Mouse (Mus musculus): ENCODE data around the gene Tmcc2. TPM values are rescaled to one million over a fixed set of nuclear protein-coding genes. Genes with fewer than 3 reads are reported as not detected.

Gene Tmcc2
- polyA plus RNA-seq, 1 experiment from 2014 or later = 4.5 TPM

DNA sequence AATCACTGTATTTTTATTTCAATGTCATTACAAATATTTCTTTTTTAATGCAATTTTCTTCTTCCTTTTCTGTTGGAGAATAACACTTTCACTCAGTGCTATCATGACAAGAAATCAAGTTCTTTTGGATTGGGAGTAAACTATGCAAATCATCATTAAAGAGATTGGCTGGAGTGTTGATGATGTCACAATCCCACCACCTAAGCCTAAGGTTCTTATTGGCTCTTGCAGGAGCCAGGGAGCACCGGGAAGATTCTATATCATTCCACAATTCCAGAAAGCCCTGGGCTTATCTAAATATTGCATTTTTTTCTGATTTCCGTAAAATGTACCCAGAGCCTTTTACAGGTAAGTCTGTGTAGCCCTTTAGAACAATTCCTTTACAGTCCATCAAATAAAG, 5.6 kb upstream of the Tmcc2 start:
- no peak for DNase-seq (ENCODE audit: low spot score)
- WGBS = 55% methylated on average over 2 of the region's 2 CpGs

DNA sequence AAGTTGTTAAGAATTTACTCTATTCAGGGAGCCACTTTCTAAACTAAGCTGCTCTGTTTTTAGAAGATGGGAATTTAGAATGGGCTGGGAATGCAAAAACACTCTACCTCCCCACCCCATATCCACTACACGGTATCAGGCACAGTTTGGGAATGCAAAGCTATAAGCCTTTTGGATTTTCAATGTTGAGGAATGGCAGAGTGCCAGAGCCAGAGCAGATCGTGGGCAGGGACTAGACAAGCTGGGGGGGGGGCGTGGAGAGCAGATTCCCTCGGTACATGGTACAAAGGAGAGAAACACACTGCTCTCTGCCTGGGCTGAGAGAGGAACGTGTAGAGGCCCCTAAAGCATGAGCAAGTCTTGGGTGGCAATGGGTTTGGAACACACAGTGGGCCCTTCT, 1.8 kb upstream of the Tmcc2 start:
- 68% methylated on average over 5 of the region's 5 CpGs for WGBS
- H3K9me3 ChIP-seq (replicated peaks; ENCODE audit: low read length) = no peaks in the 10 kb centered on the region
- no peak for ATAC-seq (replicated peaks; ENCODE audit: low FRiP score, low read depth)
- H3K4me2 ChIP-seq (ENCODE audit: low read length) = no peak overlapping the region
- H3K4me1 ChIP-seq (replicated peaks; ENCODE audit: insufficient read depth, low read length) = peaks cover 14% of the 10 kb centered on the region
- DNase-seq (ENCODE audit: low spot score) = no peak
- H3K9ac ChIP-seq (ENCODE audit: low read depth, low read length) = no peak overlapping the region
- H3K36me3 ChIP-seq (ENCODE audit: insufficient read depth, low read length) = no peaks in the 10 kb centered on the region
- H3K27ac ChIP-seq = no peak overlapping the region
- H3K4me3 ChIP-seq (replicated peaks; ENCODE audit: low read depth, low read length) = no peak overlapping the region
- no peak for TF ChIP-seq CTCF (IDR thresholded peaks at IDR 0.05; ENCODE audit: low read depth)
- no peaks in the 10 kb centered on the region for H3K27me3 ChIP-seq (ENCODE audit: insufficient read depth, low read length)

More for the DNA sequence above, 5.6 kb upstream of the Tmcc2 start:
- no peak for ATAC-seq (replicated peaks; ENCODE audit: low FRiP score, low read depth)
- H3K4me1 ChIP-seq (replicated peaks; ENCODE audit: insufficient read depth, low read length) = no peaks in the 10 kb centered on the region
- no peak for TF ChIP-seq CTCF (IDR thresholded peaks at IDR 0.05; ENCODE audit: low read depth)
- no peak overlapping the region for H3K4me2 ChIP-seq (ENCODE audit: low read length)
- no peak overlapping the region for H3K27ac ChIP-seq
- H3K27me3 ChIP-seq (ENCODE audit: insufficient read depth, low read length) = no peaks in the 10 kb centered on the region
- no peak overlapping the region for H3K9ac ChIP-seq (ENCODE audit: low read depth, low read length)
- H3K4me3 ChIP-seq (replicated peaks; ENCODE audit: low read depth, low read length) = no peak overlapping the region
- H3K36me3 ChIP-seq (ENCODE audit: insufficient read depth, low read length) = no peaks in the 10 kb centered on the region
- H3K9me3 ChIP-seq (replicated peaks; ENCODE audit: low read length) = no peaks in the 10 kb centered on the region

DNA sequence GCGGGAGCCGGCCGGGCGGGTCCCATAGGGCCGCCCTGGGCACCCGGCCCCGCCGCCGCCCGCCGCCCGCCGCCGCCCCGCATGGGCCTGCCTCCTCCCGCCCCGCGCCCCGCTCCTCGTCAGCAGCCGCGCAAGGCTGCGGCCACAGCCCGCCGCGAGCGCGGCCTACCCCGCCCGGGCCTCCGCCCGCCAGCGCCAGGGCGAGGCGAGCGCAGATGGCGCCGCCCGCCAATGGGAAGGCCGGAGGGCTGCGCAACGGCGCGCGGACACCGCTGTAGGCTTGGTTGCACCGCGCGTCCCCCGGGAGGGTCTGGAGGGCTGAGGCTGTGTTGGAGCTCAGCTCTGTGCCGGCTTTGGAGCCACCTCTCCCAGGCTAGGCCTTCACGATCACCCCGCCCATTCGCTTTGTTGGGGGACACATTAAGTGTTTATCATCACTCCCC, 520 bp upstream of the Tmcc2 start:
- peak overlapping the region; percentile 88 for H3K4me2 ChIP-seq (ENCODE audit: low read length)
- H3K4me1 ChIP-seq (replicated peaks; ENCODE audit: insufficient read depth, low read length) = peaks cover 14% of the 10 kb centered on the region
- peak overlapping the region; percentile 62 for H3K4me3 ChIP-seq (replicated peaks; ENCODE audit: low read depth, low read length)
- H3K36me3 ChIP-seq (ENCODE audit: insufficient read depth, low read length) = no peaks in the 10 kb centered on the region
- WGBS = under 1% methylated on average over 43 of the region's 54 CpGs
- H3K9me3 ChIP-seq (replicated peaks; ENCODE audit: low read length) = no peaks in the 10 kb centered on the region
- DNase-seq (ENCODE audit: low spot score) = peak; percentile 82
- peak overlapping the region; percentile 44 for H3K27ac ChIP-seq
- peak overlapping the region; percentile 79 for H3K9ac ChIP-seq (ENCODE audit: low read depth, low read length)
- peak; percentile 86 for ATAC-seq (replicated peaks; ENCODE audit: low FRiP score, low read depth)
- TF ChIP-seq CTCF (IDR thresholded peaks at IDR 0.05; ENCODE audit: low read depth) = no peak
- no peaks in the 10 kb centered on the region for H3K27me3 ChIP-seq (ENCODE audit: insufficient read depth, low read length)

GRCm38 (mm10) chr1:132389886-132390585, 1.0 kb downstream of the Tmcc2 start:
- WGBS = 18% methylated on average over 15 of the region's 15 CpGs
- Histone ChIP-seq H3K9ac (ENCODE audit: low read depth, low read length) (no peak overlapping the region; the same call in 1 of the 2 replicates), H3K27ac (peak overlapping the region; percentile 6; the same call in 1 of the 2 replicates), H3K36me3 (ENCODE audit: insufficient read depth, low read length) (no peaks in the 10 kb centered on the region), H3K4me2 (ENCODE audit: low read length) (peak overlapping the region; percentile 88), H3K9me3 (replicated peaks; ENCODE audit: low read length) (no peaks in the 10 kb centered on the region), H3K4me3 (replicated peaks; ENCODE audit: low read depth, low read length) (peak overlapping the region; percentile 62), H3K4me1 (replicated peaks; ENCODE audit: insufficient read depth, low read length) (peaks cover 22% of the 10 kb centered on the region), H3K27me3 (ENCODE audit: insufficient read depth, low read length) (no peaks in the 10 kb centered on the region)
- no peak for ATAC-seq (replicated peaks; ENCODE audit: low FRiP score, low read depth)
- peak; percentile 51; the same call in 1 of the 2 replicates for TF ChIP-seq CTCF (IDR thresholded peaks at IDR 0.05; ENCODE audit: low read depth)
- DNase-seq (ENCODE audit: low spot score) = no peak

DNA sequence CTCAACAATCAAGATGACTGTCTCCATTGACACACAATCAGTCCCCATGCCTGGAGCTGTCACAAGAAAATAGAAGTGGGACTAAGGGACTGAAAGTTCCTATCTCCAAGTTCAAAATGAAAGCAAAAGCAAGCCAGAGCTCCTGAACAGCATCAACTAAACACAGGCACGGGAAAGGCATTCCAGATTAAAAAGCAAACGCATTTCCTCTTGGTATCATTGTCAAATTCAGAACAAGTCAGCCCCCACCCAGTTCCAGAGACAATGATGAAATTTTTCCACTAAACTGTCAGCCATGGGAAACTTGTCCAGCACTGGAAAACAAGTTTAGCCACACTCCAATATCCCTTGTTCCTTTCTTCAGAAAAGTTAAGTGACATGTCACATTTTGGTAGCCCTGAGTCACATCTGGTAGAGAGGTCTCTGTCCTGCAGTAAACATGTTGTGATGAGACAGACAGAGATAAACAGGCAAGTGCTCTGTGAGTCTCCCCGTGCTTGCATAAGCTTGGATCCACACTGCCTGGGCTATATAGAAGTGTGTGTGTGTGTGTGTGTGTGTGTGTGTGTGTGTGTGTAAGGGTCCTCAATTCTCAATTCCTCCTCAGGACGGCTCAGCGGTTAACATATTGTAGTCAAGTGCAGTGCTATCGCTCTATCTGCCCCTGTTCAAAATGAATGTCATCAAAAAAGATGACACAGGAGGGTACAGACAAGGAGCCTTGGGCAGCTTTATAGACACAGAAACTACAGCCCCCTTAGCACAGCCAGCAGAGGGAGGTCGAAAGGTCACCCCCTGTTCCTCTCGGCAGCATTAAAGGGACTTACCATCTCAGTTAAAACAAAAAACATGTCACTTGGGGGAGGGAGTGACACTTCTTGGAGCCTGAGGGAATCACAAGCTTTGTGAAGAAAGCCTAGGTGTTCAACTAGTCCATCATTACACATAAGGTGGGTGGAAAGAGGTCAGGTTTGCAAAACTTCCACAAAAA, 2.0 kb downstream of the Tmcc2 start:
- H3K4me3 ChIP-seq (replicated peaks; ENCODE audit: low read depth, low read length) = no peak overlapping the region
- no peaks in the 10 kb centered on the region for H3K9me3 ChIP-seq (replicated peaks; ENCODE audit: low read length)
- H3K36me3 ChIP-seq (ENCODE audit: insufficient read depth, low read length) = no peaks in the 10 kb centered on the region
- H3K9ac ChIP-seq (ENCODE audit: low read depth, low read length) = no peak overlapping the region
- H3K4me2 ChIP-seq (ENCODE audit: low read length) = peak overlapping the region; percentile 88
- TF ChIP-seq CTCF (IDR thresholded peaks at IDR 0.05; ENCODE audit: low read depth) = no peak
- no peak for ATAC-seq (replicated peaks; ENCODE audit: low FRiP score, low read depth)
- H3K4me1 ChIP-seq (replicated peaks; ENCODE audit: insufficient read depth, low read length) = peaks cover 23% of the 10 kb centered on the region
- DNase-seq (ENCODE audit: low spot score) = no peak
- H3K27ac ChIP-seq = peak overlapping the region; percentile 6; the same call in 1 of the 2 replicates
- WGBS = 54% methylated on average over 8 of the region's 8 CpGs
- no peaks in the 10 kb centered on the region for H3K27me3 ChIP-seq (ENCODE audit: insufficient read depth, low read length)

DNA sequence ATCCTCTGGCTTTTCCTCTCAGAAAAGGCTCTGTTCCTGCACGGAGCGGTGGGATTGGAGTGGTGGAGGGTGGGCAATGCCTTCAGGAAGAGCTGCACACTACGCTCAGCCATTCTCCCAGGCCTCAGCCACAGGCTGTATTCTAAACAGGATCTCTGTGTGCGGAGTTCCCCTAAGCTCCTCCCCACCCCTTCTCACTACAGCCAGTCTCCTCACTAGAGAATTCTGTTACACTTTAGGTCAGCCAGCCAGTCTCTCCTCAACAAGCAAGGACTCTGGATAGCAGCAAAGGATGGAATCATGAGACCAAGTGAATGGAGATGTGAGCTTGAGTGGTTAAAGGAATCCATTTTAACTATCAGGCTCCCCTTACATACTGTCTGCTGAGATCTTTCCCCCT, 3.1 kb downstream of the Tmcc2 start:
- no peak overlapping the region for H3K4me3 ChIP-seq (replicated peaks; ENCODE audit: low read depth, low read length)
- H3K4me1 ChIP-seq (replicated peaks; ENCODE audit: insufficient read depth, low read length) = peaks cover 23% of the 10 kb centered on the region
- H3K27me3 ChIP-seq (ENCODE audit: insufficient read depth, low read length) = no peaks in the 10 kb centered on the region
- H3K36me3 ChIP-seq (ENCODE audit: insufficient read depth, low read length) = no peaks in the 10 kb centered on the region
- DNase-seq (ENCODE audit: low spot score) = no peak
- H3K4me2 ChIP-seq (ENCODE audit: low read length) = peak overlapping the region; percentile 6; the same call in 1 of the 2 replicates
- WGBS = 28% methylated on average over 4 of the region's 4 CpGs
- H3K9me3 ChIP-seq (replicated peaks; ENCODE audit: low read length) = no peaks in the 10 kb centered on the region
- ATAC-seq (replicated peaks; ENCODE audit: low FRiP score, low read depth) = no peak
- no peak overlapping the region for H3K9ac ChIP-seq (ENCODE audit: low read depth, low read length)
- no peak for TF ChIP-seq CTCF (IDR thresholded peaks at IDR 0.05; ENCODE audit: low read depth)
- peak overlapping the region; percentile 2; the same call in 1 of the 2 replicates for H3K27ac ChIP-seq

Measured in kidney, postnatal 0 days (tissue).